Mouse (Mus musculus) heart, adult 2 months (tissue): ENCODE results near the gene Rabgef1. TPM values are rescaled to one million over a fixed set of nuclear protein-coding genes. Genes with fewer than 3 reads are reported as not detected.

Source experiments
- DNase-seq, 2 experiments: peaks; one replicate each; pipeline ENCODE4 v3.0.0; 2021
- H3K27ac ChIP-seq: fragments of 200-600 bp; 2 replicates; pipeline ENCODE4 v1.8.1; 2022
- H3K27me3 ChIP-seq: fragments of 200-500 bp; 2 replicates; pipeline ENCODE4 v1.6.1; 2012; ENCODE audit warnings: mild to moderate bottlenecking, low read length, inconsistent platforms, mixed read lengths; ENCODE audit not compliant: control insufficient read depth, insufficient read depth
- H3K36me3 ChIP-seq: fragments of 200-500 bp; 2 replicates; pipeline ENCODE4 v1.6.1; 2012; ENCODE audit warnings: low read length, inconsistent platforms; ENCODE audit not compliant: control insufficient read depth, insufficient read depth
- H3K4me1 ChIP-seq: fragments of 200-500 bp; 2 replicates; pipeline ENCODE4 v1.6.1; 2011; ENCODE audit warnings: low read length; ENCODE audit not compliant: control insufficient read depth, insufficient read depth
- H3K4me3 ChIP-seq: fragments of 200-600 bp; 2 replicates; pipeline ENCODE4 v1.8.1; 2022
- H3K79me2 ChIP-seq: fragments of 200-500 bp; replicated peaks from 2 replicates; pipeline ENCODE4 v1.6.1; 2012; ENCODE audit warnings: mild to moderate bottlenecking, inconsistent platforms, low read length, moderate library complexity, mixed read lengths; ENCODE audit not compliant: control insufficient read depth, insufficient read depth
- H3K9ac ChIP-seq: fragments of 200-500 bp; 2 replicates; pipeline ENCODE4 v1.6.1; 2012; ENCODE audit warnings: low read depth, mild to moderate bottlenecking, control low read depth, inconsistent platforms, low read length, mixed read lengths
- CTCF ChIP-seq: fragments of 200-600 bp; IDR thresholded peaks from 2 replicates; pipeline ENCODE4 v1.8.1; 2022; ENCODE audit warnings: antibody characterized with exemption, mild to moderate bottlenecking, moderate library complexity
- EP300 ChIP-seq: fragments of 200-500 bp; IDR thresholded peaks from 2 replicates; pipeline ENCODE4 v1.6.1; 2011; ENCODE audit warnings: low read depth, low read length, control low read depth; ENCODE audit not compliant: insufficient read depth
- POLR2A ChIP-seq: fragments of 200-500 bp; IDR thresholded peaks from 2 replicates; pipeline ENCODE4 v1.6.1; 2011; ENCODE audit warnings: mild to moderate bottlenecking, low read depth, low read length, control low read depth; ENCODE audit not compliant: insufficient read depth
- WGBS: fragments of 180-500 bp; shearing (Covaris S2); methylation state at CpG from one replicate; pipeline ENCODE4 v1.1.7; 2018; 5-methylcytosine and 5-hydroxymethylcytosine counted together
- intact Hi-C: fragments of 180-260 bp; cut with DNase I; formaldehyde crosslinking; loops from one replicate; pipeline ENCODE4 v1.15.1; 2025
- polyA plus RNA-seq: library from polyadenylated mRNA; depleted of rRNA; stranded (reverse); fragments of >200 nt; gene quantifications from 2 replicates; pipeline ENCODE4 v1.2.3, GENCODE M21; 2012
- total RNA-seq, 2 experiments: library from RNA; stranded (reverse); gene quantifications; 2 replicates each; pipeline ENCODE4 v1.2.3; 2021

The Rabgef1 gene
- total and polyA plus RNA-seq, 3 experiments = 15.6 to 25.5 (median 19.6) TPM

DNA sequence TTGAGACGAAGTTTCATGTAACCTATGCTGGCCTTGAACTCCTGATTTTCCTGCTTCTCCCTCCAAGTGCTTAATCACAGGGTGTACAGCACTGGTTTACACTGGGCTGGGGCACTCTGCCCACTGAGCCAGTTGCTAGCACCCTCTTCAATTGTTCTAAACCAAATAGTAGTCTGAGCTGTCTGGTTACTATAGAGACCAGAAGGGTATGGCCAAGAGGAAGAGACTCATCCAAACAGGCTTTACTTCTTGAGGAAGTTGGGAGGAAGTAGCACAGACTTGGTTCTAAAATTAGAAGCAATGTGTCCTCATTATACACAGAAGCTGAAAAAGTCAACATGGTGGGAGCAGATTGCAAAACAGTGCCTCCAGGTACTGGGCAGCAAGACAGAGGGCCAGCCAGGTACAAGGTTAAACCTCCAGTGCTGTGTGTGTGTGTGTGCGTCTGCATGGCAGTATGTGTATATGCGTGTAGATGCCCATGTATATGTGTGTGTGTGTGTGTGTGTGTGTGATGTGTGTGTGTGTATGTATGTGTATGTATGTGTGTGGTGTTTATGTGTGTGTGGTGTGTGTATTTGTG, 33.9 kb downstream of the Rabgef1 start:
- no peak for TF ChIP-seq CTCF
- TF ChIP-seq EP300 = no peak
- TF ChIP-seq POLR2A = no peak
- H3K4me1 ChIP-seq = peaks cover 7% of the 10 kb centered on the region
- 94% methylated on average over 3 of the region's 3 CpGs for WGBS
- no peak overlapping the region for H3K4me3 ChIP-seq
- H3K27ac ChIP-seq = no peak overlapping the region
- H3K79me2 ChIP-seq = no peaks in the 10 kb centered on the region
- H3K36me3 ChIP-seq = peaks cover 5% of the 10 kb centered on the region; the same call in 1 of the 2 replicates
- no peaks in the 10 kb centered on the region for H3K27me3 ChIP-seq
- intact Hi-C loops = no loop called here
- no peak for DNase-seq
- H3K9ac ChIP-seq = no peak overlapping the region

DNA sequence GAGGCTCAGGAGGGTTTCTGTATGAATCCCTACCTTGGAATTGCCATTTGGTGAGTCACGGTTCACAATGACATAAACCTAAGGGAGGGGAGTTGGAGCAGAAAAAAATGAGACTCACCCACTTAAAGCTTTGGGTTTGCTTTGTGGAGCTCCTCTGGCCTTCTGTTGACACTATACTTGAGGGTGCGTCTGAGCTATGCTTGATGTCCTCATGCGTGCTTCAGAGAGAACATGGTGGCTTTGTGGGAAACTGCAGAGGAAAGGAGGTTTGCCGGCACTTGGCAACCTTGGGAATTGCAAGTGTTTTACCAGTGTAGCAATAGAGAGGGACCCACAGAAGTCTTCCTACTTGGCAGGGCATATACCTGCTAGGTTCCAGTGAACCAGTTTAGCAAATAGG, 35.7 kb downstream of the Rabgef1 start:
- H3K4me1 ChIP-seq = peaks cover 7% of the 10 kb centered on the region
- WGBS = 93% methylated on average over 4 of the region's 4 CpGs
- H3K9ac ChIP-seq = no peak overlapping the region
- TF ChIP-seq CTCF (no peak), EP300 (no peak), POLR2A (no peak)
- no peaks in the 10 kb centered on the region for H3K79me2 ChIP-seq
- no peak overlapping the region for H3K27ac ChIP-seq
- H3K4me3 ChIP-seq = no peak overlapping the region
- H3K36me3 ChIP-seq = peaks cover 5% of the 10 kb centered on the region; the same call in 1 of the 2 replicates
- intact Hi-C loops = no loop called here
- H3K27me3 ChIP-seq = no peaks in the 10 kb centered on the region
- no peak for DNase-seq

DNA sequence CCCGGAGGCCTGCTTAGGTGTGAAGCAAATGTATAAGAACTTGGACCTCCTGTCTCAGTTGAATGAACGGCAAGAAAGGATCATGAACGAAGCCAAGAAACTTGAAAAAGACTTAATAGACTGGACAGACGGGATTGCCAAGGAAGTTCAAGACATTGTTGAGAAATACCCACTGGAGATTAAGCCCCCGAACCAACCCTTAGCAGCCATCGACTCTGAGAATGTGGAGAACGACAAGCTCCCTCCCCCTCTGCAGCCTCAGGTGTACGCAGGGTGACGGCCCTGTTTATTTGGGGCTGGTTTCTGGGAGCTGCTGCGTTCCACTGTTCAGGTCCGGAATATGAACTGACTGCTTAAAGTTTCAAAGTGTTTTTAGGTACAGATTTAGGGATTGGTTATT, 41.4 kb downstream of the Rabgef1 start:
- TF ChIP-seq CTCF (no peak), POLR2A (no peak), EP300 (no peak)
- DNase-seq = no peak
- intact Hi-C loops = no loop called here
- Histone ChIP-seq H3K9ac (no peak overlapping the region), H3K79me2 (no peaks in the 10 kb centered on the region), H3K27ac (no peak overlapping the region), H3K36me3 (no peaks in the 10 kb centered on the region), H3K4me3 (no peak overlapping the region), H3K27me3 (no peaks in the 10 kb centered on the region), H3K4me1 (no peaks in the 10 kb centered on the region)
- WGBS = 91% methylated on average over 11 of the region's 11 CpGs

DNA sequence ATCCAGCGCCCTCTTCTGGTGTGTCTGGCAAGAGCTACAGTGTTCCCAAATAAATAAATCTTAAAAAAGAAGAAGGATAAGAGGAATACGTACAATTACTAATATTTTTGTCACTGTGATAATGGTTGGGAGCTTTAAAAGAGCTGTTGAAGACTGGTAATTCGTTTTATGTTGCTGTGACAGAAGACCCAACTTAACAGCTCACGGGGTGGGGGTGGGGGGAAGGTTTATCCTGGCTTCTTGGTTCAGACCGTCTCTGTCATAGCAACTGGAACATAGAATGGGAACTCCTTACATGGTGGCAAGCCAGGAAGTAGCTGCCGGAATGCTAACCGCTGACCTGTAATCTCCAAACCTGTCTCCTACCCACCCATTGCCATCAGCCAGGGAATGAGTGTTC, 45.2 kb downstream of the Rabgef1 start, which contains the start of gene Tmem248:
Gene Tmem248, plus strand, starts transcription at position 301 of the 400 bp plus-strand sequence.
- intact Hi-C loops = no loop called here
- Histone ChIP-seq H3K27ac (no peak within 1 kb of the TSS), H3K27me3 (no peaks in the 10 kb centered on the region), H3K4me1 (peaks cover 1% of the 10 kb centered on the region; the same call in 1 of the 2 replicates), H3K36me3 (no peaks in the 10 kb centered on the region; the same call in 1 of the 2 replicates), H3K4me3 (no peak within 1 kb of the TSS), H3K9ac (no peak within 1 kb of the TSS), H3K79me2 (no peaks in the 10 kb centered on the region)
- WGBS = 77% methylated on average over 7 of the region's 7 CpGs
- 0 out of 2 replicates have a peak, but pooled peaks have one; percentile 4 for TF ChIP-seq CTCF
- no peak for TF ChIP-seq EP300
- DNase-seq = no peak

DNA sequence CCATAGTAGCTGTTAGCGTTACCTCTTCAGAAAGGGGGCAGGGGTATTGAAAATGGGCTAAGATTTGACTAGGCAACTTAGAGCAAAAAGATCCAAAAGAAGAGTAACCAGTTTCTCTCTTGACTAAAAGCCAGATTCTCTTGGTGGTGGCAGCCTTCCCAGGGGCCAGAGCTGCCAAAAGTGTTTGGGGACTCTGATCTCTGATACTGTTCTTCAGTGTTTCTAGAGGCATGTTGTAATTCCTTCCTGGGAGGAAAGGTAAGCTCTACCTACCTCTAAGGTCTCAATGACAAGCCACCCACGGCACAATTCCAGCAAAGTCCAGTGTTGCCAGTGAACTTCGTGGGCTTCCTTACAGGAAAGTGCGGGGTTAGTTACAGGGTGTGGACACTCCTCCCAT, 45.8 kb downstream of the Rabgef1 start:
- intact Hi-C loops = no loop called here
- TF ChIP-seq EP300 (no peak), POLR2A (no peak), CTCF (no peak)
- Histone ChIP-seq H3K27ac (no peak overlapping the region), H3K36me3 (no peaks in the 10 kb centered on the region; the same call in 1 of the 2 replicates), H3K4me3 (no peak overlapping the region), H3K27me3 (no peaks in the 10 kb centered on the region), H3K9ac (no peak overlapping the region), H3K4me1 (peaks cover 1% of the 10 kb centered on the region; the same call in 1 of the 2 replicates), H3K79me2 (no peaks in the 10 kb centered on the region)
- WGBS = 85% methylated on average over 4 of the region's 4 CpGs
- DNase-seq = no peak

DNA sequence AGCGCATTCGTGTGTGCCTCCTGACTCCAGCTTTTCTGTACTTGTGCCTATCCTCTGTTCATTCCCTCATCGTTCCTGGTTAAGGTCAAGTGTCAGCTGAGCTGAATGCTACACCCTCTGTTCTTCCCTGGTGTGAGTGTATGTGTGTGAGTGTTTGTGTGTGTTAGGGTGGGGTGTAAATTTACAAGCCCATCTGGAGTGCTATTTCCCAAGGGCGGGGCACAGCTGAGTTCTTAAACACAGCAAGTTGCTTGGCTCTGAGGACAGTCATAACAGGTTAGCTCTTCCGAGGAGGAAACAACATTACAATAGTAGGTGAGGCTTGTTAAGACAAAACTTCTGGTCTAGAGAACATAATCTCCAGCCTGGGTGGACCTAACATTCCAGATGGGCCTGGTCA, 46.7 kb downstream of the Rabgef1 start:
- 85% methylated on average over 5 of the region's 5 CpGs for WGBS
- no peak overlapping the region for H3K4me3 ChIP-seq
- no peaks in the 10 kb centered on the region for H3K79me2 ChIP-seq
- TF ChIP-seq EP300 (no peak), POLR2A (no peak), CTCF (no peak)
- DNase-seq = no peak
- H3K9ac ChIP-seq = no peak overlapping the region
- H3K27ac ChIP-seq = no peak overlapping the region
- H3K4me1 ChIP-seq = peaks cover 5% of the 10 kb centered on the region
- H3K36me3 ChIP-seq = peaks cover 2% of the 10 kb centered on the region
- intact Hi-C loops = no loop called here
- H3K27me3 ChIP-seq = no peaks in the 10 kb centered on the region
